Mouse (Mus musculus) liver, adult 2 months (tissue): ENCODE results near the gene Plekhg5.

ENCODE experiments used
- CTCF ChIP-seq: fragments of 200-500 bp; IDR thresholded peaks from 2 replicates; pipeline ENCODE4 v1.5.1; 2011; ENCODE audit warnings: low read depth, low read length, control low read depth
- POLR2A ChIP-seq: fragments of 200-500 bp; IDR thresholded peaks from 2 replicates; pipeline ENCODE4 v1.6.1; 2011; ENCODE audit warnings: low read length, control low read depth; ENCODE audit not compliant: insufficient read depth; ENCODE audit errors: extremely low read depth

DNA sequence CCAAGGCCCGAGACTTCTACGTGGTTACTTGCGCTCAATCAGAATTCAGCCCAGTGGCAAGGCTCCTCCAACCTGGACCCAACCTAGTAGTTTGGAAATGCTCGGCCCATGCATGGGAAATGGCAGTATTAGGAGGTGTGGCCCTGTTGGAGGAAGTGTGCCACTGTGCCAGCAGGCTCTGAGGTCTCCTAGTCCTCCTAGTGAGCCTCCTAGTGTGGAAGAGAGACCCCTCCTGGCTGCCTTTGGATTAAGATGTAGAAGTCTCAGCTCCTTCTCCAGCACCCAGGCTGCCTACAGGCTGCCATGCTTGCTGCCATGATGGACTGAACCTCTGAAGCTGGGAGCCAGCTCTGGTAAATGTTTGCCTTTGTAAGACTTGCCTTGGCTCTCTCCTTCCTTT, 42.3 kb upstream of the Plekhg5 start:
- no peak for TF ChIP-seq CTCF
- no peak for TF ChIP-seq POLR2A
